Mouse (Mus musculus) retina, postnatal 1 day (tissue): ENCODE results near the gene Uxs1.

Experiments used
- DNase-seq: peaks from one replicate; pipeline ENCODE4 v3.0.0-alpha.2; 2012

The Uxs1 gene

DNA sequence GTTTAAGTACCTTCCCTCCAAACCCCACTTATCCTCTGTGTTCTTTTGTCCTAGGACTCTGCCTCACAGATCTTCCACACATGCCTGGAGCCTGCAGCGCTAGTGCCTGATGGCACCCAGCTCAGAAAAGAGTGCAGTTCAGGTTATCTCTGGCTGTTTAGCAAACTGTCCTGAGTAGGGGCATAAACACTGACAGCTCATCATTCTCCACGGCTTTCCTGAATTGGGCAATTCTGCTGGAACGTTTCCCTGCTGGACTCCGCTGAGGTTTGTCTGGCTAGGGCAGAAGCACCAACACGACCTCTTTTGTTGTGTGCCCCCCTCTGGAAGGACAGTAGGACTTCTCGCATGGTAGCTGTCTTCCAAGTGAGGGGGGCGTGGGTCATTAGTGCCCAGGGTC is 109.6 kb downstream of the Uxs1 start:
- no peak for DNase-seq

GRCm38 (mm10) chr1:43714841-43715240 is 112.8 kb downstream of the Uxs1 start:
- DNase-seq = no peak

- DNase-seq = peak; percentile 21
Observed at GRCm38 (mm10) chr1:43698577-43699000, 129.0 kb downstream of the Uxs1 start.
